Mouse (Mus musculus) hindbrain, embryonic 13.5 days (tissue): ENCODE measurements around the gene Nfyc. TPM values are rescaled to one million over a fixed set of nuclear protein-coding genes. Genes with fewer than 3 reads are reported as not detected.

Source experiments
- ATAC-seq: fragments of 200-750 bp; cut with Nextera tagmentation; 2 replicates; pipeline ENCODE4 v1.8.0; 2017; ENCODE audit warnings: moderate TSS enrichment; ENCODE audit not compliant: low FRiP score
- H3K27ac ChIP-seq: fragments of 300-500 bp; sonication (generic); 2 replicates; pipeline ENCODE4 v1.5.1; 2015; ENCODE audit warnings: inconsistent platforms, mild to moderate bottlenecking, moderate library complexity
- H3K27me3 ChIP-seq: fragments of 300-500 bp; sonication (generic); 2 replicates; pipeline ENCODE4 v1.6.1; 2015; ENCODE audit warnings: mild to moderate bottlenecking, inconsistent platforms
- H3K36me3 ChIP-seq: fragments of 300-500 bp; sonication (generic); 2 replicates; pipeline ENCODE4 v1.6.1; 2015; ENCODE audit warnings: mild to moderate bottlenecking, inconsistent platforms
- H3K4me1 ChIP-seq: fragments of 300-500 bp; sonication (generic); replicated peaks from 2 replicates; pipeline ENCODE4 v1.6.1; 2015; ENCODE audit warnings: inconsistent platforms
- H3K4me2 ChIP-seq: fragments of 300-500 bp; sonication (generic); 2 replicates; pipeline ENCODE4 v1.6.1; 2015; ENCODE audit warnings: inconsistent platforms, mild to moderate bottlenecking, moderate library complexity
- H3K4me3 ChIP-seq: fragments of 300-500 bp; sonication (generic); 2 replicates; pipeline ENCODE4 v1.5.1; 2015; ENCODE audit warnings: mild to moderate bottlenecking, inconsistent platforms
- H3K9ac ChIP-seq: fragments of 300-500 bp; sonication (generic); 2 replicates; pipeline ENCODE4 v1.6.1; 2015; ENCODE audit warnings: mild to moderate bottlenecking, inconsistent platforms
- H3K9me3 ChIP-seq: fragments of 300-500 bp; sonication (generic); 2 replicates; pipeline ENCODE4 v1.6.1; 2016; ENCODE audit warnings: inconsistent platforms
- WGBS: fragments of 180-500 bp; shearing (Covaris S2); methylation state at CpG from one replicate; pipeline ENCODE4 v1.1.7; 2015; 5-methylcytosine and 5-hydroxymethylcytosine counted together
- polyA plus RNA-seq: library from polyadenylated mRNA; unstranded; fragments of >200 nt; fragmentation: Nextera tagmentation; extraction: Ambion mirVana; gene quantifications from 2 replicates; pipeline ENCODE4 v1.2.1, GENCODE M21; 2015

The Nfyc gene
- polyA plus RNA-seq: 85.8 and 86.3 TPM in 2 replicates

GRCm38 (mm10) chr4:120831472-120831871 is at the start of gene Nfyc:
TSS of gene Nfyc (minus strand) at chr4:120831572.
- Histone ChIP-seq H3K4me3 (no peak within 1 kb of the TSS), H3K27me3 (0 out of 2 replicates have a peak, but pooled peaks cover 3% of the 10 kb centered on the region), H3K4me1 (no peaks in the 10 kb centered on the region), H3K9ac (no peak within 1 kb of the TSS), H3K27ac (no peak within 1 kb of the TSS), H3K36me3 (no peaks in the 10 kb centered on the region), H3K4me2 (no peak within 1 kb of the TSS), H3K9me3 (no peaks in the 10 kb centered on the region)
- 86% methylated on average over 4 of the region's 4 CpGs for WGBS
- no peak for ATAC-seq

- no peak overlapping the region for H3K9ac ChIP-seq
- H3K9me3 ChIP-seq: no peaks in the 10 kb centered on the region
- no peak overlapping the region for H3K4me3 ChIP-seq
- H3K36me3 ChIP-seq: no peaks in the 10 kb centered on the region
- peaks cover 42% of the 10 kb centered on the region for H3K4me1 ChIP-seq
- no peak overlapping the region for H3K4me2 ChIP-seq
- WGBS: 62% methylated on average over 6 of the region's 6 CpGs
- H3K27ac ChIP-seq: no peak overlapping the region
- H3K27me3 ChIP-seq: peaks cover 7% of the 10 kb centered on the region; the same call in 1 of the 2 replicates
- ATAC-seq: no peak
Observed at GRCm38 (mm10) chr4:120880731-120881432, 49.5 kb upstream of the Nfyc start.

- Histone ChIP-seq H3K27ac (no peak overlapping the region), H3K9ac (peak overlapping the region; percentile 6; the same call in 1 of the 2 replicates), H3K27me3 (0 out of 2 replicates have a peak, but pooled peaks cover 4% of the 10 kb centered on the region), H3K4me1 (peaks cover 33% of the 10 kb centered on the region), H3K4me2 (no peak overlapping the region), H3K36me3 (no peaks in the 10 kb centered on the region), H3K9me3 (no peaks in the 10 kb centered on the region), H3K4me3 (no peak overlapping the region)
- WGBS: 50% methylated on average over 4 of the region's 4 CpGs
- no peak for ATAC-seq
Observed at GRCm38 (mm10) chr4:120879386-120879785, 48.0 kb upstream of the Nfyc start.

GRCm38 (mm10) chr4:120878728-120879127 is 47.4 kb upstream of the Nfyc start:
- Histone ChIP-seq H3K4me3 (no peak overlapping the region), H3K27ac (no peak overlapping the region), H3K4me1 (peaks cover 33% of the 10 kb centered on the region), H3K9me3 (no peaks in the 10 kb centered on the region), H3K36me3 (no peaks in the 10 kb centered on the region), H3K27me3 (0 out of 2 replicates have a peak, but pooled peaks cover 4% of the 10 kb centered on the region), H3K9ac (peak overlapping the region; percentile 6; the same call in 1 of the 2 replicates), H3K4me2 (no peak overlapping the region)
- 70% methylated on average over 3 of the region's 3 CpGs for WGBS
- ATAC-seq: no peak

GRCm38 (mm10) chr4:120875961-120876360 is 44.6 kb upstream of the Nfyc start:
- no peak overlapping the region for H3K4me2 ChIP-seq
- H3K9ac ChIP-seq: no peak overlapping the region
- peaks cover 14% of the 10 kb centered on the region for H3K4me1 ChIP-seq
- H3K36me3 ChIP-seq: no peaks in the 10 kb centered on the region
- no peaks in the 10 kb centered on the region for H3K27me3 ChIP-seq
- WGBS: 44% methylated on average over 3 of the region's 3 CpGs
- no peaks in the 10 kb centered on the region for H3K9me3 ChIP-seq
- no peak overlapping the region for H3K4me3 ChIP-seq
- no peak for ATAC-seq
- no peak overlapping the region for H3K27ac ChIP-seq

- H3K27ac ChIP-seq: peak overlapping the region; percentile 42; the same call in 1 of the 2 replicates
- no peak overlapping the region for H3K9ac ChIP-seq
- no peaks in the 10 kb centered on the region; the same call in 1 of the 2 replicates for H3K27me3 ChIP-seq
- H3K4me3 ChIP-seq: no peak overlapping the region
- WGBS: 33% methylated on average over 7 of the region's 7 CpGs
- peaks cover 26% of the 10 kb centered on the region for H3K4me1 ChIP-seq
- no peaks in the 10 kb centered on the region for H3K36me3 ChIP-seq
- ATAC-seq: peak; percentile 58
- peak overlapping the region; percentile 1; the same call in 1 of the 2 replicates for H3K4me2 ChIP-seq
- no peaks in the 10 kb centered on the region for H3K9me3 ChIP-seq
Observed at GRCm38 (mm10) chr4:120870262-120870748, 38.9 kb upstream of the Nfyc start.

GRCm38 (mm10) chr4:120868988-120869387 is 37.6 kb upstream of the Nfyc start:
- no peak overlapping the region for H3K4me2 ChIP-seq
- H3K4me1 ChIP-seq: peaks cover 26% of the 10 kb centered on the region
- H3K27ac ChIP-seq: no peak overlapping the region
- no peaks in the 10 kb centered on the region; the same call in 1 of the 2 replicates for H3K27me3 ChIP-seq
- 74% methylated on average over 3 of the region's 3 CpGs for WGBS
- no peaks in the 10 kb centered on the region for H3K9me3 ChIP-seq
- no peaks in the 10 kb centered on the region for H3K36me3 ChIP-seq
- no peak overlapping the region for H3K4me3 ChIP-seq
- no peak for ATAC-seq
- no peak overlapping the region for H3K9ac ChIP-seq

- H3K4me1 ChIP-seq: peaks cover 26% of the 10 kb centered on the region
- H3K27me3 ChIP-seq: no peaks in the 10 kb centered on the region; the same call in 1 of the 2 replicates
- H3K4me2 ChIP-seq: no peak overlapping the region
- no peak overlapping the region for H3K4me3 ChIP-seq
- no peak for ATAC-seq
- no peak overlapping the region for H3K27ac ChIP-seq
- no peaks in the 10 kb centered on the region for H3K9me3 ChIP-seq
- no peak overlapping the region for H3K9ac ChIP-seq
- WGBS: 77% methylated on average over 5 of the region's 5 CpGs
- H3K36me3 ChIP-seq: no peaks in the 10 kb centered on the region
Observed at GRCm38 (mm10) chr4:120868246-120868645, 36.9 kb upstream of the Nfyc start.

GRCm38 (mm10) chr4:120866211-120866610 is 34.8 kb upstream of the Nfyc start:
- Histone ChIP-seq H3K9me3 (no peaks in the 10 kb centered on the region), H3K4me2 (no peak overlapping the region), H3K27ac (no peak overlapping the region), H3K9ac (0 out of 2 replicates have a peak overlapping the region, but pooled peaks have one; percentile 39), H3K4me1 (peaks cover 22% of the 10 kb centered on the region), H3K27me3 (no peaks in the 10 kb centered on the region; the same call in 1 of the 2 replicates), H3K4me3 (no peak overlapping the region), H3K36me3 (no peaks in the 10 kb centered on the region)
- peak; percentile 41; the same call in 1 of the 2 replicates for ATAC-seq
- WGBS: 8% methylated on average over 6 of the region's 6 CpGs

GRCm38 (mm10) chr4:120859865-120860264 is 28.5 kb upstream of the Nfyc start:
- Histone ChIP-seq H3K27me3 (peaks cover 5% of the 10 kb centered on the region; the same call in 1 of the 2 replicates), H3K4me1 (peaks cover 22% of the 10 kb centered on the region), H3K4me2 (no peak overlapping the region), H3K4me3 (no peak overlapping the region), H3K36me3 (no peaks in the 10 kb centered on the region), H3K9me3 (no peaks in the 10 kb centered on the region), H3K9ac (no peak overlapping the region), H3K27ac (no peak overlapping the region)
- 83% methylated on average over 7 of the region's 7 CpGs for WGBS
- no peak for ATAC-seq

- Histone ChIP-seq H3K27ac (no peak overlapping the region), H3K27me3 (peaks cover 19% of the 10 kb centered on the region; the same call in 1 of the 2 replicates), H3K9me3 (no peaks in the 10 kb centered on the region), H3K36me3 (no peaks in the 10 kb centered on the region), H3K4me1 (peaks cover 22% of the 10 kb centered on the region), H3K4me2 (peak overlapping the region; percentile 72), H3K4me3 (peak overlapping the region; percentile 63), H3K9ac (peak overlapping the region; percentile 31; the same call in 1 of the 2 replicates)
- ATAC-seq: no peak
- WGBS: 51% methylated on average over 5 of the region's 5 CpGs
Observed at GRCm38 (mm10) chr4:120856376-120856775, 25.0 kb upstream of the Nfyc start.

- Histone ChIP-seq H3K36me3 (no peaks in the 10 kb centered on the region), H3K4me1 (peaks cover 22% of the 10 kb centered on the region), H3K27ac (no peak overlapping the region), H3K9me3 (no peaks in the 10 kb centered on the region), H3K4me3 (peak overlapping the region; percentile 63), H3K4me2 (peak overlapping the region; percentile 72), H3K9ac (peak overlapping the region; percentile 84), H3K27me3 (peaks cover 19% of the 10 kb centered on the region; the same call in 1 of the 2 replicates)
- WGBS: 18% methylated on average over 7 of the region's 7 CpGs
- ATAC-seq: no peak; the same call in 1 of the 2 replicates
Observed at GRCm38 (mm10) chr4:120855360-120856060, 24.1 kb upstream of the Nfyc start.
